Mouse (Mus musculus) testis, postnatal 10 days (tissue): Measurements from ENCODE around the gene Ccrl2.

ENCODE experiments used
- DNase-seq: peaks from one replicate; pipeline ENCODE4 v3.0.0; 2021; ENCODE audit warnings: low spot score

The Ccrl2 gene

DNA sequence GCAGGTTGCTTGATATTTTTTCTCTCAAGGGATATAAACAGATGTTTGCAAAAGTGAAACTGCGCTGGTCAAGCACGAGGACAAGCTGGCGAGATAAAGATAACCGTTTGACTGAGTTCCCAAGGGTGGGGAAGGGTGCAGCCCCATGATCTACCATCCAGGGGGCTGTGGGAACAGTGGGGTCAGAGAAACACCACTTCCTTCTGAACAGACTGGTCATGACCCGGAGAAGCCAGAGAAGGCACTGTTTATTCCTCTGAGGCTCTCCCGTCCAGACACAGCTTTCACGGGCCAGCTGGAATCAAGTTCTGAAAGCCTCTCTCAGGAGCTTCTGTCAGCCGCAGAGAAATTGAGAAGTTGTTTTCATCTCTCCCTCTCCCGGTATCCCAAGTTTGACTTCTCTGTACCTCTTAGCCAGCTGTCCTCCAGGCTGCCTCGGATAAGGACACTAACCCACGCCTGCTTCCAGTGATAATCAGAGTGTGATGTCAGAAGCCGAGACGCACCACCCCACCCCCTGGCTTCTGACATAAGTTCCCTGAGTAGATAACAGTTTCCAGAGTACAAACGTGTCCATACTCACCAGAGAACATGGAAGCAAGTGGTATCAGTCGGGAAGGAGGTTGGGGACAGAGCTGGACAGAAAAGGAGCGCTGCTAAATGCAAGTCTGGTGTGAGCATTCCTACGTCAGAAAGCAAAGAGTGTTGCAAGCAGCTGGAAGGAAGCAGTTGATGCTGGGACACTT lies at the start of gene Ccrl2:
Gene Ccrl2 (minus strand): TSS at position 722 of the 746 bp plus-strand sequence.
- no peak for DNase-seq

DNA sequence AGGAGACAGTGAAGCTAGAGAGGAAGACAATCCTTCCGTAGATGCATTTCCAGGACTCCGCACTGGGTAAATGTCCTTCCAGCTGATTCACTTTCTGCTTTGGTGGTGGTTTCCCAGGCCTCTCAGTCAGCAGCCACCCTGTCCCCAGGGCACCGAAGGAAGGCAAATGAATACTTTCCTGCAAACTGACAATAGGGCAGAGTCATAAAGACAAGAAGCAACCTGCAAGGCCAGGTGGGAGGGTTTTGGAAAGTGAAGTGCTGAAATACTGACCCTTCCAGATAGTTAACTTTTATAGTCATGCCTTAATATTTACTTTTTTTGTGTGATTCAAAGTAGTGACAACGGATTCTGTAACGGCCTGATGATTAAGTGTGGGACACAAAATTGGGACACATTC lies 46.6 kb upstream of the Ccrl2 start:
- DNase-seq: no peak

DNA sequence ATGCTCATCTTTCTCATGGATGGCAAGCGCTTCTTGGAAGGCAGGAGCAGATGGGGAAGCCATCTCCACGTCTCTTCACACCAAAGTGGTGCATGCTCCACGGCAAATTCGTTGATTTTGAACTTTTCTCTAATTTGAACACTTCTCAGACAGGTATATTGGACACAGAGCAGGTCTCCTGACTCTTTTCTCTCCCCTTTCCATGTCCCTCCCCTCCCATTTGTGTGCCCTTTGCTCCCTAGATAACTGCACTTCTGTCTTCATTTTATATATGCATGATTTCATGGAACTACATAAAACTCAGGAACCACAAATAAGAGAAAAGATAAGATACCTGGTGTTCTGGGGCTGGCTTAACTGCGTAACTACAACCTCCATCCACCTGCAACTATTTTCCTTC lies 46.0 kb upstream of the Ccrl2 start:
- DNase-seq: no peak

DNA sequence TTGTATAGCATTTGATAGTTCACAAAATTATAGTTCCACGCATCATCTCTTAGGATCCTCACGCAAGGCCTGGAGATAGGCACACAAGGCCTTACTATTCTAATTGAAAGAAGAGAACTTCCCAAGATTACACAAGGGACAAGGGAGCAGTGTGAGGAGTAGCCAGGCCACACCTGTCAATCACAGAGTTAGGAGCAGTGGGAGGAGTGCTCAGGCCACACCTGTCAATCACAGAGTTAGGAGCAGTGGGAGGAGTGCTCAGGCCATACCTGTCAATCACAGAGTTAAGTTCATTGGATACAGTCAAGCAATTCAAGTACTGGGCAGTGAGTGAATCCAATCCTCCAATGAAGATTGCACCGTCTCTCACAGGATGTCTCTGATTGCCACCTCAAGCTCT lies 43.1 kb upstream of the Ccrl2 start:
- DNase-seq: no peak

DNA sequence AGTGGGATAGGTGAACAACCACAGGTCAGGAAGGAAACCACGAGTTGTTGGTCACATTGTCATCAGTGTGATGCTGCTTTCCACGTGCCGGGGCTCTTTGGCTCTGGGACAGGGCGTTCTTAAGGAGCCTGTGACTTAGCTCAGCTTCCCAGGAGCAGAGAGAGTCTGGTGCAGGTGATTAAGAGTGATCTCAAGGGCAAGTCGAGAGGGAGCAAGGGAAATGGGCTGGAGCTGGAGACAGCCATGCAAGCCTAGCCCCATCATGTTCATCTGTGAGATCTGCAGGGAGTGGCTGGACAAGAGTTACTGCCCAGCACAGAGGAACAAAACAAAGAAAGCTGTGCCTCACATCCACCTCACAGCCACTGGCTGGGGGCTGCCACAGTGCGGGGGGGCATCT lies 40.2 kb upstream of the Ccrl2 start:
- no peak for DNase-seq

DNA sequence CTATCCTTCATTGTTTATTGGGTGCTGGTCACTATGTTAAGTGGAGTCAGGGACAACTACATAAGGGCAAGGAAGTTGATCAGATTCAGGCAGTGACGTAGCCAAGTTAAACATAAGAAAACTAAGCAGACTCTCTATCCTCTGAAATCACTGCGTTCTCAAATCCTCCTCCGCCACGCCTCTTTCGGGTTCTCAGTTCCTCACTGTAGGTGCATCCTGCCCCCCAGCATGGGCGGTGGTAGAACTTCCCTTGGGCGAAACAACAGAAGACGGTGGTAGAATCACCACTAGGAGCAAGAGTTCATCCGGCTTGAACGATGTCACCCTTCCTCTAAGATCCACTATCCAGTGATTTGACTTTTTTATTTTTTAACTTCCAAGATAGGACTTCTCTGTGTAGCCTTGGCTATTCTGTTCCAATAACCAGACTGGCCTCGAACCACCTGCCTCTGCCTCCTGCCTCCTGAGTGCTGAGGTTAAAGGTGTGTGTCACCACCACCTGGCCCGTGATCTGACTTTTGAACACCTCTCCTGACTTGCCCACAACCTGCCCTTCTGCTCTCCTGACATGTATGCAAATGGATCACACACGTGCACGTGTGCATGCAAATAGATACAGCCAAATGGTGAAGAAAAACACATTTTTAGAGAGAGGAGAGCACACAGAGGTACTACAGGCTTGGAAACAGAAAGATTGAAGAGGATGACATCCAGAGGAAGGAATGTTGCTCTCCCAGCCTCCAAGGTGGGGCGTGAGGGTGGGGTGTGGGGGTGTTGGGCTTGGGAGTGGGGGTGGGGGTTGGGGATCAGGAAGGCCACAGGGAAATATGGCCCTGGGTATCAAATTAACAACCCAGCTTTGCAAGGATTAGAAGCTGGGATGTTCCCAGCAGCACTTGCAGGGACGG lies 39.4 kb upstream of the Ccrl2 start:
- no peak for DNase-seq

DNA sequence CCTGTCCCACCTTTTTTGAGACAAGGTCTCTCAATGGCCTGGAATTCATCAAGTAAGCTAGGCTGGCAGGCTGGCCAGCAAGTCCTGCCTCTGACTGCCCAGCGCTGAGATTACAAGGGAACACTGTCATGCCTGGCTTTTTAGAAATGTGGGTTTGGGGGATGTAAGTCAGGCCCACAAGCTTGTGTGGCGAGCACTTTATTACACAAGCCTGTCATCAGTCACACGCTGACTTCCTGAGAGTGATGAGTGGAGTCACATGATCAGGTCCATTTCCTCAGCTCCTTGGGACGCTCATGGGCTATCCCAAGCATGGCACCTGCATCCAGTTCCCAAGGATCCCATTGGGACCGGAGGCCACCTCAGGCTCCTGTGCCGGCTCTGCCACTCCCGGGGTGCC lies 38.4 kb upstream of the Ccrl2 start:
- DNase-seq: no peak

DNA sequence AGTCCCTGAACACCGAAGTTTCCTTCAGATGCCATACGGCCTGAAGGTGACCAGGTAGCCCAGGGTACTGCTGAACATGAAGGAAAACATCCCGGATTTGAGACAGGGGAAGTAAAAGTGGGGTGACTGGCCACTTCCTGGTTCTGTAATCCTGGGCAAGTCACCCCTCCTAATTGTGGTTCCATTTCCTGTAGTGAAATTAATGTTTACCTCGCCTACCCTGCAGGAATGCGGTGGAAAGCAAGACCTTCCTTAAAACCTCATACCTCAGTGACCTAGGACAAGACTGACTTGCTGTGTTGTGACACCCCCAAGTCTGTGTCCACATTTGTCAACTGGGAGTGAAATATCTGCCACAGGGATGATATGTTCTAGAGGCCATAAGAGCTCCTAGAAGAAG lies 37.3 kb upstream of the Ccrl2 start:
- no peak for DNase-seq

DNA sequence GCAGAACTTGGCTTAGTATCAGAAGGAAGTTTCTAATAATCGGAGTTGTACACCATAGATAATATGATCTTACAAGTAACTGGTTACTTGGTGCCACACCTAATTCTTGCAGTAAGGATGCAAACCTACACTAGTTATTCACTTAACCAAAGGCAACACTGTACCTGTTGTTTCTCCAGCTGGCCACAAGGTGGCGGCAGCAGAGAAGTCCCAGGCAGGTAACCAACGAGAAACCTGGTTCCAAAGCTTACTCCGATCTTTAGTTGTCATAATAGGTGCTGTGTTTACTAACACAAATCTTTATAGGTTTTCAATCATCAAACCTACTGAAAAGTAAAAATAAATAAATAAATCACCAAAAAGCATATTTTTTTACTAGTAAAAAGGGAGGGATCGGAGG lies 35.8 kb upstream of the Ccrl2 start:
- DNase-seq: peak; percentile 73

DNA sequence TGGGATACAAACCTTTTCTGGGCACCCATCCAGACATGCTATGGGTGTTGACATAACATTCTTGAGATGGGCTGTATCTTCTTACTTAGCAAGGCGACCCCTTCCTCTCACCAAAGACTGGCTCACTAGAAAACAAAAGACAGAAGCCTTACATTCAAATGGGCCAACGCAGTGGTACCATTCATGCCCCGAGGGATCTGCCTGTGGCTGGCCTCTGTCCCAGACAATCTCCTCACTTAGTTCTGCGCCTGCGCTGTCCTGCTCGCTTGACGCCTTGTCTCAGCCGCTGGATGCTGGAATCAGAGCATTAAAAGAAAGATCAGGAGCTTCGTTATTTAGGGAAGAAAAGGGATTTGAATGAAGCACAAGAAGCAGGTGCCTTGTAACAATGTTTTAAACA lies 35.3 kb upstream of the Ccrl2 start:
- no peak for DNase-seq

DNA sequence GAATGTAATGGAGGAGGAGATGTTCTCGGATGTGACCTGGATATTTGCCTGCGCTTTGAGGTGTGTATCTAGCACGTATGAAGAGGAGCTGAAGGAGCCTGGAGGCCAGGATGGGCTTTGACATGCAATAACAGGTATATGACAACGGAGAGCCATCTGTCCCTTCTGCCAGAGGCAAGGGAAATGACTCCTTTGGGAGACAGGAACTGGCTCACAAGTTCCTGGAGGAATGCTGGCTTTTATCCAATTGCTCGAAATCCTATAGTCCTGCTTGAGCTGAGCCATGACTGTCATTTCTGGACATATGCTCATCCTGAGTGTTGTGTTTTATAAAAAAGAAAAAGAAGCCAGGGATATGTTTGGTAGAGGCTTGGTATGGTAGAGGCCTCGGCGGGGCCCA lies 31.6 kb upstream of the Ccrl2 start:
- DNase-seq: no peak

DNA sequence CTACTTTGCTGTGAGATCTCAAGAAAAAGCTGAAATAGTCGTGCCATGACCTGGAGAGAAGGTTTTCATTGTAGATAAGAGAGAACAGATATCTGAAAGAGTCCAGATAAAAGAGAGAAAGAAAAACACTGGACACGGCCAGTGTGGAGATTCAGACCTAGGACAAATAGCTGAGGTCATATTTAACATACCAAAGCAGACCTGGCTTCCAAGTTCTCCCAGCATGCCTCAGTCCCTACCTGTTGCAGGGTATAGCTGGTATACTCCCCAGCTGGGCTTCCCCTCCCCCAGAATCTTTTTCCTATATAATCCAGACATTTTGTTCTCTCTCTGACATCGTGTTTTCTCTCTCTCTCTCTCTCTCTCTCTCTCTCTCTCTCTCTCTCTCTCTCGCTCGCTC lies 30.6 kb upstream of the Ccrl2 start:
- no peak for DNase-seq

DNA sequence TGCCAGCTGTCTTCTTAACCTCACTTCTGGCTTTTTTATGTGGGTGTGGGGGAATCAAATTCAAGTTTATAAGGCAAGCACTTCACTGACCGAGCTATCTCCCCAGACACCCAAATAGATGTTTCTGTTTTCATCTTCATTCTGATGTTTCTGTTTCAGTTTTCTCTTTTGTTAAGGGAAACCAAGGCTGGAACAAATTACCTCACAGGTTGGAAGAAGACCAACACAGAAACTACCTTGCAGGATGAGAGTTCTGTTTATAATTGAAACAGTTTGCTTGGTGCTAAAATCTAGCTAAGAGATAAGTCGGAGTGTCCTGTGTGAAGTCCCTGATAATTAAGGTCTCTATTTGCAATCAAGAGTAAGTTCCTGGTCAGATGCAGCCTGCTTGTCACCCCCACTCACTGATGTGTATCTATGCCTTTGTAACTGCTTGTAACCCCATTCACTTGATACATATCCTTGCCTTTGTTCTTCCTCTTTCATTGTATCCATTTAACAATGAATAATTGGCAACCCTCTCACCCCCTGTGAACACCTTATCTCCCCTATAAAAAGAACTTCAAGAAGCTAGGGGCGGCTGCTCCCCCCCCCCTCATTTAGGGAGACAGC lies 29.8 kb upstream of the Ccrl2 start:
- no peak for DNase-seq

DNA sequence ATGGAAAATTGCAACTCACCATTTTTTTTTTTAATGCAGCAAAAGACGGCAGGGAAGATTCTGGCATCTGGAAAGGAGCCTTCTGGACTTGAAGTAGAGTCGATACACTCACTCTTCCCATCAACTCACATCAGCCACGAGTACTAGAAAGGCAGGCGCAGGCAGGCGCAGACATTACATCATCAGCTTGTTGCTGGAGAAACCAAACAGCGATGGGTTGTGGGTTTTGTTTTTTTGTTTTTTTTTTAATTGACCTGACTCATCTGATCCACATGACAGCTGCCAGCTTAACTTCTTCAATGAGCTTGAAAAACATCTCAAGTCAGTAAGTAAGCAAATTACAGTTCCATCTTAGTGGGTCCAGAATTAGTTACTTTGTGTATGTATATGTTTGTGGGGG lies 28.8 kb upstream of the Ccrl2 start:
- no peak for DNase-seq

DNA sequence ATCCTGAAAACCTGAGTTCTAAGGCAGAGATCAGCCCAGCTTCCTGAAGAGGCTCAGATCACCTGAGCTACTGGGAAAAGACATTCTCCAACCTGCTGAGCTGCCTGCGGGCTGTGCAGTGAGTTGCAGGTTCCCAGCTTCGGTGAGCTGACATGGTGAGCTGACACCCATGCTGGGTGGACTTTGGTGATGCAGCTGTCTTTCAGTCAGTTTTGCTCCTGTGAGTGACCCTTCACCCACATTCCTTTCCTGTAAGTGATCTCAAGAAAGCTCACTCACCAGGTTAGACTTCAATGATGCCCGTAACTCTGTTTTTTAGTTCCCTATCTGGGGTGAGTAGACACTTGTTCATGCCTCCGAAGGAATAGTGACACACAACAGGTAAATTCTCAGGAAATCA lies 28.0 kb upstream of the Ccrl2 start:
- DNase-seq: no peak

DNA sequence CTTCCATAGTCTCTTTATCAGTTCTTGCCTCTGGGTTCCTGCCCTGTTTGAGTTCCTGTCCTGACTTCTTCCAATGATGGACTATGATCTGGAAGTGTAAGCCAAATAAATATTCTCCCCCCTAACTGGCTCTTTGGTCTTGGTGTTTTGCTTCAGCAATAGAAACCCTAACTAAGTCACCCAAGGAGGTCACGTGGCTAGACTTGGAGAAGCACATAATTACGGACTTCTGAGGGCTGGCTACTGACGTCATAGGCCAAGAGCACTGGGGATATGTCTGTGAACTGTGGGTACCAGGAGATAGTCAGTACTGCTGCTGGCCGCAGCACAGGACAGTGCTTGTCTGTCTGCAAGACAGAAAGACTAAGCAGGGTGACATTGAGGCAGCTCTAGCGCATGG lies 24.4 kb upstream of the Ccrl2 start:
- DNase-seq: no peak

DNA sequence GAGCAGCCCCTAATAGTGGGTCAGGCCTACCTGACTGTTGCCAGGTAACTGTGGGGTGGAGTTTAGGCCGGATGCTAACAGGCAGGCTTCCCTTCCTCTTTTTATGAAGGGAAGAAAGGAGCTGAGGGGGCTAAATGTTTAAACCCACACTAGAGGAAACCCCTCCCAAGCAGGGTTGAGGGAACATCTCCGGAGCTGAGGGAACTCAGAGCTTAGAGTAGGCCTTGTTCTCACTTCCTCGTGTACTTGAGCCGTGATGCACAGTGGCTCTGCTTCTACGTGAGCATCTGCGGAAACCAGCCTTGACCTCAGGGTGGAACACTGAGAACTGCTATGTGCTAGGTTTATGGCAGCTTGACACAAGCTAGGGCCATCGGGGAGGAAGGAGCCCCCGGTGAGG lies 23.5 kb upstream of the Ccrl2 start:
- DNase-seq: no peak

DNA sequence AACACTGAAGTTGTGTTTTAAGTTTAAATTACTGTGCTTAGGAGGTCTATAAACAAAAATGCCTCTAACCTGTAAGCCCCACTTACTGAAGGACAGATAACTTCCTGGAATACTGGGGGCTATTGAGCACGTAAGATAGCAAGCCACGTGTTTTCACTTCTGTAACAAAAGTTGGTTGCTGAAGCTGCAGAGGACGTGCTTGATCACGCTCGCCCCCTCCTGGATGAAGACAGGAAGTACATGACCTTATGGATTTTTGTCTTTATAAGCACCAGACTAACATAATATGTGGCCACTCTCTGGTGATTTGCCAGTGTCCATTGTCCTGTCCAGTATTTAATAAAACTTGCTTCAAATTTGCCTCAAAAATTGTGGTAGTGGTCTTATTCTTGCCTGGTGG lies 20.4 kb upstream of the Ccrl2 start:
- no peak for DNase-seq

DNA sequence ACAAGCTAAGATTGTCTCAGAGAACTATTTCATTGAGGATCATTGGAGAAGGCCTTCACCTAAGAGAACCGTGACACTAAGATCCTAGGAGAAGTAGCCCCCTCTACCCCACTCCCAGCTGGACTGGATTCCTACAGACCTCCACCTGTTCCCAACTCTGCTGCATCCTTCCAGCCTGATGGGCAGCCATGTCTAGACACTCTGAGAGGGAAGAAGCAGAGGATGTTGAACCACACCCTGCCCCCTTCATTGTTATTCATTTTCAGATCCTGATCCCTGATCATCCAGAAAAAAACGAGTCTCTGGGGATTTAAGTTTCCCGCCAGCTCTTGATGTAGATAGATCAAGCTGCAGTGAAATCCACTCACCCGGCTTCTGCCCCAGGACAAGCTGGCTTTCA lies 15.7 kb upstream of the Ccrl2 start:
- no peak for DNase-seq

DNA sequence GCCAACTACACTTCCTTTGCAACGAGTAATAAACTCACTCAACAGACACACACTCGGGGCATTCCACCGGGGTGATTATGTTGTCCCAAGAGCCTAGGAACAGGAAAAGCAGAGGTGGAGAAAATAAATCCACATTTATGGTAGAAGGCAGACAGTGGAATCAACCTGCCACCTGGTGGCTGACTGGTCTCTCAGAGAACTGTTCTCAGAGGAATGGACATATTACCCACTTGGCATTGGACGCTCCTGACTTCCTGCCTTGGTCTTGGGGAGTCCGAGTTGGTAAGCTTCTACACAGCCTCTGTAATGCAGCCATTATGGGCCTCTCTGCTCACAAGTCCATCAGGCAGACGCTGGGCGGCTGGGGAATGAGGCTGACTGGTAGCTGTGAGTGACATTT lies 14.9 kb upstream of the Ccrl2 start:
- DNase-seq: peak; percentile 52

DNA sequence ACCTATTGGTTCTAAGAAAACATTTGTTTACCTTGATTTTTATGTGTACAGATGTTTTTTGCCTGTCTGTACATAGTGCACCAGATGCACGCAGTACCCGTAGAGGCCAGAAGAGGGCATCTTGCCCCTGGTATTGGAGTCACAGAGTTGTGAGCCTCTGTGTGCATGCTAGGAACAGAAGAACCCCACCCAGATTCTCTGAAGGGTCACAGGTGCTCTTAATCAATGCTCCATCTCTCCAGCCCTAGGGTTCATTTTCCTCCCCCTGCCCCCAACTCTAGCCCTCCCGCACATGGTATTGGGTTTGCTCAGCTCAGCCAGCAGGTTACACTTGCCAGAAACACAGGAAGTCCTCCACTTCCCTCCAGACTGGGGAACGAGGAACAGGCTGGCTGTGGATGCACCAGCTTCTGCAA lies 13.2 kb upstream of the Ccrl2 start:
- DNase-seq: peak; percentile 76

DNA sequence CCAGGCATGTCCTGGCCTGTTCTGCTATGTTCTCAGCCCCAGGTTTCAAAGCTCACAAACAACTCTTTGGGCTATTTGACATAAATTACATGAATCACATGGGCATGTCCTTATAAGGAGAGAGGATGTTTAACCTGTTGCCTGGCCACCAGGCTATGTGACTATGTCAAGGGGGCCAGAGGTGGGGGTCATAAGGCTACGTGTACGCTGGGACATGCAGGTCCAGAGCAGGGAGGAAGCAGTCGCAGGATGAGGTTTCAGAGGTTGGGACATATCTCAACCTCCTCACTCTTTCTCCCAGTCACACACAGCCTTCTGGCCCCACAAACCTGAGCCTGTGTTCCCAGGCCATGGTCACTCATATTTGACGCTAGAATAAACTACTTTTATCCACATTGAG lies 9.7 kb upstream of the Ccrl2 start:
- no peak for DNase-seq

DNA sequence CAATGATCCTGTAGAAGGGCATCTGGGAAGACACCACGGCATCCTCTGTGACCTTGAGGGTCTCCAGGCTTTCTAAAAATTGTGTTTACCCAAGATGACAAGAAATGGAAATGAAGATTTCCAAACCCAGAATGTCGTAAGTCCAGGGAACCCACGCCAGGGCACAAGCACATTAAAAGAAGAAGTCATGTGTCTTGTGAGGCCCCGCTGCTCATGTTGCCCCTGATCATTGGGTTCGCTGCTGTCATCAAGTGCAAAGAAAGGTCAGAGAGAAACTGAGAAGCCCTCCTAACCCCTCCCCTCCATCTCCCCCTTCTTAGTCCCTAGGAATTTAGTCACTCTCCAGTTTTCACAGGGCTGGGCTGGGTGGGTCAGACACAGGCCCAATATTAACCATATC lies 5.5 kb upstream of the Ccrl2 start:
- no peak for DNase-seq
